Mouse (Mus musculus) kidney, adult 2 months (tissue): ENCODE results near the gene Tcf20.

Experiments
- CTCF ChIP-seq: fragments of 200-500 bp; conservative IDR thresholded peaks from 2 replicates; pipeline ENCODE4 v1.5.1; 2011; ENCODE audit warnings: low read depth, mild to moderate bottlenecking, control low read depth, low read length, moderate library complexity, mixed read lengths; ENCODE audit not compliant: insufficient read depth, insufficient read length
- POLR2A ChIP-seq: fragments of 200-500 bp; IDR thresholded peaks from one replicate; pipeline ENCODE4 v1.6.1; 2011; ENCODE audit warnings: low read depth, low read length, control low read depth

DNA sequence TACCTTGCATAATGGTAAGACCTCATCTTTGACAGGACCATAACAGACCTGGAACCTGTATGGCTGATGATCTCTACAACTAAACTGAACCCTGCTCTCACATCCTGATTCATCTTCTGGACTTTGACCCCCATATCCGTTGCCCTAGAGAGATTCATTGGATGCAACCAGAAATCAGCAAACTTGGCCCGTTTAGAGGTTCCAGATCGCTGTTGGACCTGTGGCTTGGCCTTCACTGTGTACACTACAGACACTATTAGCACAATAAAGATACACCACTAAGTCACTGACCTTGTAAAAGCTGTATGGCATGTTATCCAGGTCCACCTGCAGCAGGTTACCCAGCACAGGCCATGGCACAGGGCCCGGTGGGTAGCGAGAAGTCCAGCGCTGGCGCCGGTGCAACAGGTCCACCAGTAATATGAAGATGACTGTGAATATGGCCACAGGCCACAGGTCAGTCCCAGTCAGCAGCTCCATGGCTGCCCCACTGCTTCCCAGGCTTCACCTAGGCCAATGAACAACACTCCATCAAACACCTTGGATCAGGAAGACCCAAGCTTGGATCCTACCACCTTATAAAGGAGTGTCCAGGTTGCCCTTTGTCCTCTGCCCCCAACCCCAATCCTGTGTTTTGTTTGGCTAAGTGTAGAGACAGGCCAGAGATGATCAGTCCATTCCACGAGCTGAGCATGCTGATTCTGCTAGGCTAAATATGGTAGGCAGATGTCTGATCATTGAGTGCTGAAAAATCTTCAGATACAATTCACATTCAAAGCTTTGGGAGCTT, 223.8 kb downstream of the Tcf20 start, which contains the start of gene Cyp2d40:
- no peak for TF ChIP-seq POLR2A
- no peak for TF ChIP-seq CTCF
